8 mouse cellular contexts compared by ENCODE assay signal in genomic region chr3:32616006-32616330, GRCm38 (mm10). TPM values are rescaled to one million over a fixed set of nuclear protein-coding genes. Genes with fewer than 3 reads are reported as not detected.
DNase-seq lines count a peak whose midpoint lies in the region; ATAC-seq and TF ChIP-seq lines count a peak whose summit lies in the region.
"Had no signal": no experiment of that assay in that cellular context is flagged by ENCODE, and none has a peak within 500 bp of the region (broad histone marks: within the 10 kb centered on the region; RNA-seq: fewer than 3 reads in every experiment).

No protein-coding gene starts in this region.

- H3K9me3 ChIP-seq in forebrain, embryonic 12.5 days: no peaks in the 10 kb centered on the region
- H3K9me3 ChIP-seq in liver, embryonic 11.5 days (ENCODE audit: control insufficient read depth, low read length): no peaks in the 10 kb centered on the region
- H3K9me3 ChIP-seq in stomach, postnatal 0 days (ENCODE audit: control insufficient read depth, low read length): no peaks in the 10 kb centered on the region

- DNase-seq in retina, embryonic 14.5 days (ENCODE audit: low spot score): peak; percentile 15
- no peak for DNase-seq in retina, postnatal 1 day
- DNase-seq in liver, embryonic 11.5 days (ENCODE audit: low spot score): no peak
- no peak for DNase-seq in stomach, postnatal 0 days (ENCODE audit: low spot score)
- no peak for DNase-seq in urinary bladder, postnatal 10 days (ENCODE audit: low spot score)
- DNase-seq in layer of hippocampus, adult 9-11 months: no peak
- DNase-seq: right cerebral cortex, adult 18-20 months had no signal

- TF ChIP-seq EP300 in stomach, postnatal 0 days (optimal IDR thresholded peaks at IDR 0.05): no peak

- H3K27ac ChIP-seq in forebrain, embryonic 12.5 days: no peak overlapping the region
- peak overlapping the region; percentile 21; the same call in 1 of the 2 replicates for H3K27ac ChIP-seq in liver, embryonic 11.5 days (ENCODE audit: low read depth, low read length)
- H3K27ac ChIP-seq in stomach, postnatal 0 days (replicated peaks): peak overlapping the region; percentile 87

- peak overlapping the region; percentile 75 for H3K4me3 ChIP-seq in forebrain, embryonic 12.5 days (replicated peaks)
- H3K4me3 ChIP-seq in liver, embryonic 11.5 days (ENCODE audit: low read depth, low read length): peak overlapping the region; percentile 74
- H3K4me3 ChIP-seq in stomach, postnatal 0 days (ENCODE audit: low read depth, low read length): peak overlapping the region; percentile 61

- WGBS in forebrain, embryonic 12.5 days: 23% methylated on average over 5 of the region's 14 CpGs
- 18% methylated on average over 5 of the region's 14 CpGs for WGBS in liver, embryonic 11.5 days
- WGBS in stomach, postnatal 0 days: 9% methylated on average over 13 of the region's 14 CpGs

- peak overlapping the region; percentile 60 for H3K4me2 ChIP-seq in forebrain, embryonic 12.5 days
- peak overlapping the region; percentile 76 for H3K4me2 ChIP-seq in liver, embryonic 11.5 days
- H3K4me2 ChIP-seq in stomach, postnatal 0 days (replicated peaks; ENCODE audit: low read depth): peak overlapping the region; percentile 61

- no peak for TF ChIP-seq CTCF in stomach, postnatal 0 days (IDR thresholded peaks at IDR 0.05; ENCODE audit: low read depth)

- no peak for ATAC-seq in forebrain, embryonic 12.5 days (ENCODE audit: low FRiP score)
- no peak; the same call in 1 of the 2 replicates for ATAC-seq in liver, embryonic 11.5 days (replicated peaks; ENCODE audit: low FRiP score)
- peak; percentile 49 for ATAC-seq in stomach, postnatal 0 days (ENCODE audit: low FRiP score, low TSS enrichment)

- H3K4me1 ChIP-seq in forebrain, embryonic 12.5 days: 0 out of 2 replicates have a peak, but pooled peaks cover 6% of the 10 kb centered on the region
- 0 out of 2 replicates have a peak, but pooled peaks cover 3% of the 10 kb centered on the region for H3K4me1 ChIP-seq in liver, embryonic 11.5 days (replicated peaks; ENCODE audit: control insufficient read depth, insufficient read depth, low read length)
- no peaks in the 10 kb centered on the region for H3K4me1 ChIP-seq in stomach, postnatal 0 days (replicated peaks; ENCODE audit: control insufficient read depth, insufficient read depth)

- 0 out of 2 replicates have a peak, but pooled peaks cover 5% of the 10 kb centered on the region for H3K27me3 ChIP-seq in forebrain, embryonic 12.5 days
- no peaks in the 10 kb centered on the region for H3K27me3 ChIP-seq in liver, embryonic 11.5 days (replicated peaks; ENCODE audit: control insufficient read depth, insufficient read depth, low read length)
- no peaks in the 10 kb centered on the region for H3K27me3 ChIP-seq in stomach, postnatal 0 days (ENCODE audit: control insufficient read depth, insufficient read depth, low read length)

- peak overlapping the region; percentile 65 for H3K9ac ChIP-seq in forebrain, embryonic 12.5 days
- peak overlapping the region; percentile 75 for H3K9ac ChIP-seq in liver, embryonic 11.5 days (ENCODE audit: low read depth, low read length)
- H3K9ac ChIP-seq in stomach, postnatal 0 days (ENCODE audit: low read length): peak overlapping the region; percentile 70

- no peaks in the 10 kb centered on the region for H3K36me3 ChIP-seq in forebrain, embryonic 12.5 days (replicated peaks)
- H3K36me3 ChIP-seq in liver, embryonic 11.5 days (ENCODE audit: control insufficient read depth, insufficient read depth, low read length): no peaks in the 10 kb centered on the region
- no peaks in the 10 kb centered on the region for H3K36me3 ChIP-seq in stomach, postnatal 0 days (ENCODE audit: control insufficient read depth, insufficient read depth, low read length)

RNA-seq across cellular contexts. Expression of gene Gnb4, which starts 0.4 kb away (rescaled TPM):
- 34.9 and 40.5 TPM in 2 replicates for polyA plus RNA-seq in forebrain, embryonic 12.5 days (2016; fragmentation: Nextera tagmentation; extraction: Ambion mirVana)
- polyA plus RNA-seq in liver, embryonic 11.5 days (2014; fragmentation: Nextera tagmentation; extraction: Ambion mirVana): 24.9 and 27.2 TPM in 2 replicates
- 39.5 and 42.6 TPM in 2 replicates for polyA plus RNA-seq in stomach, postnatal 0 days (2015; fragmentation: Nextera tagmentation; extraction: Ambion mirVana)
